Mouse (Mus musculus): ENCODE results near the gene Mex3d. TPM values are rescaled to one million over a fixed set of nuclear protein-coding genes. Genes with fewer than 3 reads are reported as not detected.

Mex3d gene
- polyA plus RNA-seq, 1 experiment from 2014 or later = 6.4 TPM

DNA sequence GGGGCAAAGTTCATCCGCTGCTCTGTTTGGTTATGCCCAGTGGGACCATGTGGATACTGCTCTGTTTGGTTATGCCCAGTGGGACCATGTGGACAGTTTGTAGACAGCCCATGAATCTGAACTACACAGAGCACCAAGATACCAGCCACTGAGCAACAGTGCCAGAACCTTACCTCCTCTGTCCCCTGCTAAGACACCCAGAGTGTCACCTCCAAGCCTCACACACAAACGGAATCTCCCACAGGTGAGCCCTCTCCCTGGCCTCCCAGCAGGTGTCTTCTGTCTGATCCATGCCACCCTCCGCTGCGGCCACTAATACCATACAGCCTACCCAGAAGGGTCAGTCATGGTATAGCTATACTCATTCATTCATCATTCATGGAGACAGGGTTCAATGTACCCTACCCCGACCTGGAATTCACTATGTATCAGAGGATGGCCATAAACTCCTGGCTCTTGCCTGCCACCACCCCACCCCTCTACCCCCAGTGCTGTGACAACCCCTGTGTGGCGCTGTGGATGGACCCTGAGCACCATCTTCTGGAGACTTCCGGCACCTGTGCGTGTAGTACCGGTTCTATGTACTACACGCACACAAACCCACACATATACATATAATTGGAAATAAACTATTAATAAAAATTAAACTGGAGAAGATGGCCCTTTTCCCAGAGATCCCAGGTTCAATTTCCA is 18.2 kb upstream of the Mex3d start:
- no peaks in the 10 kb centered on the region for H3K9me3 ChIP-seq (replicated peaks; ENCODE audit: control insufficient read depth, low read length)
- peak overlapping the region; percentile 77 for H3K4me3 ChIP-seq (ENCODE audit: low read depth, low read length)
- H3K36me3 ChIP-seq (ENCODE audit: control insufficient read depth, insufficient read depth, low read length) = peaks cover 27% of the 10 kb centered on the region
- H3K4me2 ChIP-seq = peak overlapping the region; percentile 94
- H3K27me3 ChIP-seq (ENCODE audit: control insufficient read depth, insufficient read depth, low read length) = no peaks in the 10 kb centered on the region
- peak overlapping the region; percentile 86 for H3K9ac ChIP-seq (ENCODE audit: low read depth, low read length)
- no peak overlapping the region for H3K27ac ChIP-seq (ENCODE audit: low read depth, low read length)
- 55% methylated on average over 10 of the region's 10 CpGs for WGBS (ENCODE audit: insufficient replicate concordance)
- ATAC-seq (replicated peaks; ENCODE audit: insufficient number of reproducible peaks, low FRiP score, low TSS enrichment) = no peak
- peaks cover 19% of the 10 kb centered on the region for H3K4me1 ChIP-seq (ENCODE audit: control insufficient read depth, insufficient read depth, low read length)

DNA sequence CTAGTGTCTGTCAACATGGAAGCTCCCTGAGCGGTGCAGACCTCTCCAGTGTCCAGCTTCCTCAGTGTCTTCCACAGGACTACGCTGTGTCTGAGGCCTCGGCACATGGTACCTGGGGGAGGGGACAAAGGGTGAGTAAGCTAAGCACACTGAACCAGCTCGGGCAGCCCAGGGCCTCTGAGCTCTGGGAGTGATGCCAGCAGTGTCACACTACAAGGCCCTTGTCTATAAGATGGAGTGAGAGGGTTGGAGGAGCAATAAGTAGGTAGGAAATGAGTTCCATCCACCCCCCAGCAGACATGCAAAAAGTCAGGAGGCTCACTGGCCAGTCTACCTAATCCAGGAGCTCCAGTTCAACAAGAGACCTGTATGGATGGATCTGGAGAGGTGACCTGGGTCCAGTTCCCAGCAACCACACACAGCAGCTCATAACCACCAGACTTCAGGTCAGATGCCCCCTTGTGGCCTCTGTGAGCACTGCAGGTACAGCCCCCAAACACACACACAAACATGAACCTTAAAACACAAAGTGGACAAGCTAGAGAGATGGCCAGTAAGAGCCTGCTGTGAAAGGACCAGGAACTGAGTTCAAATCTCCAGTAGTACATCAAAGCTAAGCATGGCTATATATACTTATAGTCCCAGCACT is 15.7 kb upstream of the Mex3d start:
- no peak for ATAC-seq (replicated peaks; ENCODE audit: insufficient number of reproducible peaks, low FRiP score, low TSS enrichment)
- H3K4me3 ChIP-seq (ENCODE audit: low read depth, low read length) = no peak overlapping the region; the same call in 1 of the 2 replicates
- 89% methylated on average over 4 of the region's 4 CpGs for WGBS (ENCODE audit: insufficient replicate concordance)
- H3K27me3 ChIP-seq (ENCODE audit: control insufficient read depth, insufficient read depth, low read length) = no peaks in the 10 kb centered on the region
- no peaks in the 10 kb centered on the region for H3K9me3 ChIP-seq (replicated peaks; ENCODE audit: control insufficient read depth, low read length)
- H3K4me1 ChIP-seq (ENCODE audit: control insufficient read depth, insufficient read depth, low read length) = peaks cover 26% of the 10 kb centered on the region
- H3K4me2 ChIP-seq = no peak overlapping the region
- H3K9ac ChIP-seq (ENCODE audit: low read depth, low read length) = no peak overlapping the region
- no peak overlapping the region for H3K27ac ChIP-seq (ENCODE audit: low read depth, low read length)
- peaks cover 24% of the 10 kb centered on the region for H3K36me3 ChIP-seq (ENCODE audit: control insufficient read depth, insufficient read depth, low read length)

DNA sequence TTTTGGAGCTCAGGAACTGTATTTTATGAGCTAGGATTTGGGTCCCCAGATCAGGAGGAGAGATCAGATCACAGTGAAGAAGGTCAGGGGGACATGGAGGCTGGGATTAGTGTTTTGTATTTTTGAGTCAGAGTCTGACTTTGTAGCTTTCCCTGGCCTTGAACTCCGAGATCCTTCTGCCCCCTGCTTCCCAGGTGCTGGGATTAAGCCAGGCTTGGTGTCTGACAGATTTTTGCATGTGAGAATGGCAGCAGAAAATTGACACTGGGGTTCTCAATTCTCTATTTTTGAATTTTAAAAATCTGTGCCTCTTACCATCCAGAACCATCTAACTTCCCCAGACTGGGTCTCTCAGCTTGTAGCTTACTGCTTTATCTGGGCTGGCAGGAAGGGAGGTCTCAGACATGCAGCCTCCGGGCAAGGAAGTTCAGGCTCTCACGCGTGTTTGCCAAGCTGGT is 13.3 kb upstream of the Mex3d start:
- peak overlapping the region; percentile 84; the same call in 1 of the 2 replicates for H3K4me3 ChIP-seq (ENCODE audit: low read depth, low read length)
- peak overlapping the region; percentile 79 for H3K27ac ChIP-seq (ENCODE audit: low read depth, low read length)
- H3K9me3 ChIP-seq (replicated peaks; ENCODE audit: control insufficient read depth, low read length) = no peaks in the 10 kb centered on the region
- H3K27me3 ChIP-seq (ENCODE audit: control insufficient read depth, insufficient read depth, low read length) = no peaks in the 10 kb centered on the region
- peak overlapping the region; percentile 82 for H3K4me2 ChIP-seq
- H3K4me1 ChIP-seq (ENCODE audit: control insufficient read depth, insufficient read depth, low read length) = peaks cover 30% of the 10 kb centered on the region
- no peak for ATAC-seq (replicated peaks; ENCODE audit: insufficient number of reproducible peaks, low FRiP score, low TSS enrichment)
- H3K36me3 ChIP-seq (ENCODE audit: control insufficient read depth, insufficient read depth, low read length) = peaks cover 24% of the 10 kb centered on the region
- peak overlapping the region; percentile 80 for H3K9ac ChIP-seq (ENCODE audit: low read depth, low read length)
- 62% methylated on average over 4 of the region's 4 CpGs for WGBS (ENCODE audit: insufficient replicate concordance)

DNA sequence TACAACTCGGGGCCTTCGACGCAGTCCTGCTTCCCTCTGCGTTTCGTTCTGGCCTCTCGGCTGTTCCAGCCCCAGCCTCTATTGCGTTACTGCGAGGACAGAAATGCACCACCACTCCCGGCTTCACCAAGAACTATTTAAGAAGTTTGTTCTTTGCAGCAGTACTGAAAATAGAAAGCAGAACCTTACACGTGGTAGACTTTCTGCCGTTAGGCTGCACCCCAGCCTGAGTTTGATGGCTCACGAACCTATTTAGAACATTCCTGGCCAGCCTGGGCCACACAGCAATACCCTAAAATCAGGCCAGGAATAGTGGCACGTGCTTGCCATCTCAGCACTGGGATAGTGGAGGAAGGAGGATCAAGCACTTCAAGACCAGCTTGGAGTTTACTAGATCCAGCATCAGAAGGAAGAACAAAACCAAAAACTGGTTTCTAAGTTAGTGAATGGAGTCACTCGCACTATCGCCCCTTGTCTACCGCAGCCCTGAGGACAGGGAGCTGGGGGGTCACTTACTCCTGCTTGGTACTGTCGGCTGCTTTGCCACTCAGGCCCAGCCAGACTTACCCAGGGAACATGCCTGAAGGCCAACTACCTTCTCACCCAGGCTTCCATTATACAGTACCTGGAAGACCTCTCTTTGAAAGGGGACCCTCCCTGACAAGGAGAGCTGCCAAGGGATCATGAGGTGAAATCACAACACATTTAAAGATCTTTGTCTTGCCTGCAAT is 12.7 kb upstream of the Mex3d start:
- WGBS (ENCODE audit: insufficient replicate concordance) = 15% methylated on average over 17 of the region's 17 CpGs
- peaks cover 24% of the 10 kb centered on the region for H3K4me1 ChIP-seq (ENCODE audit: control insufficient read depth, insufficient read depth, low read length)
- H3K27ac ChIP-seq (ENCODE audit: low read depth, low read length) = peak overlapping the region; percentile 79
- peaks cover 30% of the 10 kb centered on the region for H3K36me3 ChIP-seq (ENCODE audit: control insufficient read depth, insufficient read depth, low read length)
- H3K4me3 ChIP-seq (ENCODE audit: low read depth, low read length) = peak overlapping the region; percentile 84
- no peaks in the 10 kb centered on the region for H3K27me3 ChIP-seq (ENCODE audit: control insufficient read depth, insufficient read depth, low read length)
- peak overlapping the region; percentile 80 for H3K9ac ChIP-seq (ENCODE audit: low read depth, low read length)
- ATAC-seq (replicated peaks; ENCODE audit: insufficient number of reproducible peaks, low FRiP score, low TSS enrichment) = no peak
- H3K9me3 ChIP-seq (replicated peaks; ENCODE audit: control insufficient read depth, low read length) = no peaks in the 10 kb centered on the region
- peak overlapping the region; percentile 82 for H3K4me2 ChIP-seq

DNA sequence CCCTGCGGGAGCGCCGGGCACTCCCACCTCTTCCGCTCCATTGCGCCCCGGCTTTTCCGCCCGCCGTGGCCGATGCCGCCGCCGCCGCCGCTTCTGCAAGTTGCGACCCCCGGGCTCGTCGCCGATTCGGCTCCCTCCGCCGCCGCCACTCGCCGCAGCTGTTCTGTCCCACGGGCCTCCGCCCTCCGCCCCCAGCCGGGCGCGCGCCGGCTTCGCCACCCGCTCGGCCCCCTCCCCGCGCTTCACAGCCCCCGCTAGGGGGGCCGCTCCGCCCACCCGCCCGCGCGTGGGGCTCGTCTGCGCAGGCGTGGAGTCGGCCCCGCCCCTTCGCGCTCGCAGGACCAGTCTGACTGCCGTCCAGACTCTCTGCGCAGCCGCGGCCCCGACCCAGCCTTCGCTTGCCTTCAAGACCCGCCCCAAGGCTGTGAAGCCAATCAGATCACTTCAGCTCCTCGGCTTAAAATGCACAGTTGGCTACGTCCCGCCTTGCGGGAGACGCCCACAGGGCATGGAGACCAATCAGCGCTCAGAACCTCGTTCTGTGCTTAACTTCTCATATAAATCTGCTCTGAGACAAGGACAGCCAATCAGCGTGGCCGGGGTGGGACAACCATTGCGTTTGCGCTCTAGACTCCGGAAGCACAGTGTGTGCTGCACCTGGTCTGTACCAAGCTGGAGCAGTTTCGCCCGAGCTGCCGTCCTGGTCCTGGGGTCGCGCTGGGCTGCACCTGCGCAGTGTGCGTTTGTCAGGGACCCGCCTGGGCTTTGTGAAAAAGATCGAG is 11.9 kb upstream of the Mex3d start, which contains the start of gene Mbd3:
TSS of gene Mbd3 (minus strand) at position 360 of the 782 bp plus-strand sequence.
- ATAC-seq (replicated peaks; ENCODE audit: insufficient number of reproducible peaks, low FRiP score, low TSS enrichment) = peak; percentile 96
- H3K27ac ChIP-seq (ENCODE audit: low read depth, low read length) = peak within 1 kb of the TSS; percentile 99
- peak within 1 kb of the TSS; percentile 82 for H3K4me2 ChIP-seq
- H3K4me3 ChIP-seq (ENCODE audit: low read depth, low read length) = peak within 1 kb of the TSS; percentile 84
- peaks cover 20% of the 10 kb centered on the region for H3K4me1 ChIP-seq (ENCODE audit: control insufficient read depth, insufficient read depth, low read length)
- no peaks in the 10 kb centered on the region for H3K27me3 ChIP-seq (ENCODE audit: control insufficient read depth, insufficient read depth, low read length)
- under 1% methylated on average over 71 of the region's 82 CpGs for WGBS (ENCODE audit: insufficient replicate concordance)
- H3K9ac ChIP-seq (ENCODE audit: low read depth, low read length) = peak within 1 kb of the TSS; percentile 96
- H3K9me3 ChIP-seq (replicated peaks; ENCODE audit: control insufficient read depth, low read length) = no peaks in the 10 kb centered on the region
- peaks cover 36% of the 10 kb centered on the region for H3K36me3 ChIP-seq (ENCODE audit: control insufficient read depth, insufficient read depth, low read length)

DNA sequence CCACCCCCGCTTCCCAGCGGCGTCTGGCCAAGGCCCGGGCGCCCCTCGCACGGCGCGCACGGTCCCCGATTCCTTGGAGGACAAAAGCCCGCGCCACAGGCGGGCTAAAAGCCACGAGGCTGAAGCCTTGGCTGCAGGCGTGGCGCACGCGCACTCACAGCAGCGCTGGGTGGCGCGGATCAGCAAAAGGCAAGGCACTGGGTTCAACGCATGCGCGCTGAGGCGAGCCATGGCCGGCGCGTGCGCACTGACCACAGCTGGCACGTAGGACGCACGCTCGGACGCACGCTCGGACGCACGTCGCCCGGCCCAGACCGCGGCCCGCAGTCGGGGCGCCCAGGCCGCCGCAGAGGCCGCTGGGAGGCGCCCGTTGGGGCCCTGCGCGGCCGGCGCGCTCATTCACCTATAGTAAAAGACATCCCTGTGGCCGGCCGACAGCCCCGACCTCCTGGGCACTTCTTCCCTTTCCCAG is 11.3 kb upstream of the Mex3d start:
- Histone ChIP-seq H3K27ac (ENCODE audit: low read depth, low read length) (peak overlapping the region; percentile 99), H3K4me3 (ENCODE audit: low read depth, low read length) (peak overlapping the region; percentile 84), H3K36me3 (ENCODE audit: control insufficient read depth, insufficient read depth, low read length) (peaks cover 38% of the 10 kb centered on the region), H3K9ac (ENCODE audit: low read depth, low read length) (peak overlapping the region; percentile 96), H3K9me3 (replicated peaks; ENCODE audit: control insufficient read depth, low read length) (no peaks in the 10 kb centered on the region), H3K4me2 (peak overlapping the region; percentile 82), H3K27me3 (ENCODE audit: control insufficient read depth, insufficient read depth, low read length) (no peaks in the 10 kb centered on the region), H3K4me1 (ENCODE audit: control insufficient read depth, insufficient read depth, low read length) (peaks cover 20% of the 10 kb centered on the region)
- peak; percentile 80 for ATAC-seq (replicated peaks; ENCODE audit: insufficient number of reproducible peaks, low FRiP score, low TSS enrichment)
- under 1% methylated on average over 53 of the region's 59 CpGs for WGBS (ENCODE audit: insufficient replicate concordance)

DNA sequence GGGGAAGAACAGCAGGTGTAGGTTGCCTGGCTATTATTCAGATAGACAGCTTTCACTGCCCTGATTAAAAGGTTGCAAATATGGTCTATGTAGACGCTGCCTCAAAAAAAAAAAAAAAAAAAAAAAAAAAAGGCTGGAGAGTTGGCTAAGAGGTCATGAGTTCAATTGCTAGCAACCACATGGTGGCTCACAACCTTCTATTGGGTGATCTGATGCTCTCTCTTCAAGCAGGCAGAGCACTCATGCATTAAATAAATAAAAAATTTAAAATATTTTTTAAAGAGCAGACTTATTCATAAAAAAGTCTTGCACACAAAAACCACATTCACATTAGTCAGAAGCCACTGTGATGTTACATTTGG is 10.7 kb upstream of the Mex3d start:
- Histone ChIP-seq H3K4me3 (ENCODE audit: low read depth, low read length) (peak overlapping the region; percentile 84), H3K9ac (ENCODE audit: low read depth, low read length) (peak overlapping the region; percentile 96), H3K4me1 (ENCODE audit: control insufficient read depth, insufficient read depth, low read length) (peaks cover 20% of the 10 kb centered on the region), H3K4me2 (peak overlapping the region; percentile 82), H3K27me3 (ENCODE audit: control insufficient read depth, insufficient read depth, low read length) (no peaks in the 10 kb centered on the region), H3K9me3 (replicated peaks; ENCODE audit: control insufficient read depth, low read length) (no peaks in the 10 kb centered on the region), H3K27ac (ENCODE audit: low read depth, low read length) (peak overlapping the region; percentile 99), H3K36me3 (ENCODE audit: control insufficient read depth, insufficient read depth, low read length) (peaks cover 38% of the 10 kb centered on the region)
- ATAC-seq (replicated peaks; ENCODE audit: insufficient number of reproducible peaks, low FRiP score, low TSS enrichment) = no peak
- WGBS (ENCODE audit: insufficient replicate concordance) = 5% methylated on average over 1 of the region's 1 CpGs
